Mouse (Mus musculus): ENCODE results near the gene Elmo1.

DNA sequence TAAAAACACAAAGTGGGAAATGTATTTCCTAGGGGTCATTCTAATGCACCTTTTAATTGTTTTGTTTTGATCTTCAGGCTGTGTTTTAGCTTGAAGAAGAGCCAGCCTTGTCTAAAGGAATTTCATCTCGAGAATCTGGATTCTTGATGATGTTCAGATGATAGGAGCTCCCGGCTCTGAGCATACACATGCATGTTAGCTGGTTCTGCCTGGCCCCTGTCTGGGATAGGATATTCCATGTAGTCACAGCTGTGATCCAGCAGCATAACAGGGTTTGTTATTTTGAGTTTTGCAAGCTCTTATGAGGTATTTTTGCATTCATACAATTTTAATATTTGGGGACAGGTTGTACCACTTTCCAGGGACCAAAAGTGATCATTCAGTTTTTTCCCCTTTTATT is 19.1 kb downstream of the Elmo1 start:
- TF ChIP-seq CTCF (IDR thresholded peaks at IDR 0.05; ENCODE audit: low read depth, low read length) (no peak), GATA1 (IDR thresholded peaks at IDR 0.05; ENCODE audit: borderline replicate concordance, low read length) (no peak)
